Mouse (Mus musculus) neural tube, embryonic 14.5 days (tissue): ENCODE data around the gene Lpcat2. TPM values are rescaled to one million over a fixed set of nuclear protein-coding genes. Genes with fewer than 3 reads are reported as not detected.

Source experiments
- ATAC-seq: fragments of 200-750 bp; cut with Nextera tagmentation; 2 replicates; pipeline ENCODE4 v1.8.0; 2017; ENCODE audit warnings: low read depth, mild to moderate bottlenecking, moderate TSS enrichment, moderate library complexity
- H3K27ac ChIP-seq: fragments of 300-500 bp; sonication (generic); 2 replicates; pipeline ENCODE4 v1.5.1; 2014; ENCODE audit warnings: low read depth, mild to moderate bottlenecking, control low read depth, low read length, moderate library complexity, mixed read lengths
- H3K27me3 ChIP-seq: fragments of 300-500 bp; sonication (generic); 2 replicates; pipeline ENCODE4 v1.6.1; 2014; ENCODE audit warnings: low read length; ENCODE audit not compliant: control insufficient read depth, insufficient read depth
- H3K36me3 ChIP-seq: fragments of 300-500 bp; sonication (generic); 2 replicates; pipeline ENCODE4 v1.6.1; 2014; ENCODE audit warnings: low read length, mixed read lengths; ENCODE audit not compliant: control insufficient read depth, insufficient read depth
- H3K4me1 ChIP-seq: fragments of 300-500 bp; sonication (generic); 2 replicates; pipeline ENCODE4 v1.6.1; 2014; ENCODE audit warnings: low read length; ENCODE audit not compliant: control insufficient read depth, insufficient read depth
- H3K4me2 ChIP-seq: fragments of 300-500 bp; sonication (generic); 2 replicates; pipeline ENCODE4 v1.6.1; 2014; ENCODE audit warnings: mild to moderate bottlenecking, low read depth, low read length, control low read depth
- H3K4me3 ChIP-seq: fragments of 300-500 bp; sonication (generic); 2 replicates; pipeline ENCODE4 v1.5.1; 2014; ENCODE audit warnings: low read depth, low read length, control low read depth, mixed read lengths
- H3K9ac ChIP-seq: fragments of 300-500 bp; sonication (generic); replicated peaks from 2 replicates; pipeline ENCODE4 v1.6.1; 2014; ENCODE audit warnings: low read depth, mild to moderate bottlenecking, control low read depth, low read length, mixed read lengths
- H3K9me3 ChIP-seq: fragments of 300-500 bp; sonication (generic); 2 replicates; pipeline ENCODE4 v1.6.1; 2016; ENCODE audit warnings: low read length; ENCODE audit not compliant: control insufficient read depth
- WGBS: fragments of 180-500 bp; shearing (Covaris S2); extraction: QIAGEN DNeasy Blood & Tissue Kit; methylation state at CpG from one replicate; pipeline ENCODE4 v1.1.7; 2014; 5-methylcytosine and 5-hydroxymethylcytosine counted together
- polyA plus RNA-seq: library from polyadenylated mRNA; unstranded; fragments of >200 nt; fragmentation: Nextera tagmentation; extraction: Ambion mirVana; gene quantifications from 2 replicates; pipeline ENCODE4 v1.2.1, GENCODE M21; 2014

Lpcat2 gene
- 13.1 and 13.8 TPM in 2 replicates for polyA plus RNA-seq

DNA sequence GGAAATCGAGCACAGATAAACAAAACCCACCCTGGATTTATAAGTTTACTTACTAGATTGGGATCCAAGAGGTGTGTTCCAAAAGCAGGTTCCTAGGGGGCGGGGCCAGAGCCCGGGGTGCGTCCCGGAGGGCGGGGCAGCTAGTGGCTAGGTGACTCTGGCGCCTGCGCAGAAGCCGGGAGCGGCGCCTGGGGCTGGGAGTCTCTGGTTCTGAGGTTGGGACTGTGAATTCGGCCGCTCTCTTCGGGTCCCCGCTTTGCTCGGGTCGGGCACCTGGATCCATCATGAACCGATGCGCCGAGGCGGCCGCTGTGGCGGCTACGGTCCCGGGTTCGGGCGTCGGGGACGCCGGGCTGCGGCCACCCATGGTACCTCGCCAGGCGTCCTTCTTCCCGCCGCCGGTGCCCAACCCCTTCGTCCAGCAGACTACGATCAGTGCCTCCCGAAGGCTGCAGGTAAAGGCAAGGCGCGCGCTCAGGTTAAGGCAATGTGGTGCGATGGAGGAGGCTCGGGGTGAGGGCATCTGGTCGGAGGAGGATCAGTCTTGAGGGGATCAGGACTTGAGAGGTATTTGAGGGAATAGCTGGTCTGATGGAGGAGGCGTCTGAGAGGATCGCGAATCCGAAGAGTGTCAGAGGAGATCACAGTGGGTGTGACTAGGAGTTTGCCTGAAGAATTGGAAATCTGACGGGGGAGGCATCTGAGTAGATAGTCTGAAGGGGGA lies at the start of gene Lpcat2:
TSS of gene Lpcat2 (plus strand) at position 169 of the 724 bp plus-strand sequence.
- peak; percentile 68 for ATAC-seq
- Histone ChIP-seq H3K36me3 (no peaks in the 10 kb centered on the region), H3K9ac (peak within 1 kb of the TSS; percentile 64), H3K9me3 (no peaks in the 10 kb centered on the region), H3K4me1 (0 out of 2 replicates have a peak, but pooled peaks cover 2% of the 10 kb centered on the region), H3K27ac (no peak within 1 kb of the TSS), H3K4me2 (peak within 1 kb of the TSS; percentile 60), H3K27me3 (no peaks in the 10 kb centered on the region), H3K4me3 (peak within 1 kb of the TSS; percentile 56)
- WGBS: 1% methylated on average over 50 of the region's 50 CpGs

GRCm38 (mm10) chr8:92812773-92813172 lies 42.4 kb upstream of the Lpcat2 start:
- no peak for ATAC-seq
- WGBS: 82% methylated on average over 2 of the region's 2 CpGs
- no peaks in the 10 kb centered on the region for H3K9me3 ChIP-seq
- H3K4me1 ChIP-seq: no peaks in the 10 kb centered on the region
- no peak overlapping the region for H3K4me2 ChIP-seq
- H3K4me3 ChIP-seq: no peak overlapping the region
- H3K27me3 ChIP-seq: no peaks in the 10 kb centered on the region
- no peaks in the 10 kb centered on the region for H3K36me3 ChIP-seq
- no peak overlapping the region for H3K27ac ChIP-seq
- H3K9ac ChIP-seq: no peak overlapping the region

DNA sequence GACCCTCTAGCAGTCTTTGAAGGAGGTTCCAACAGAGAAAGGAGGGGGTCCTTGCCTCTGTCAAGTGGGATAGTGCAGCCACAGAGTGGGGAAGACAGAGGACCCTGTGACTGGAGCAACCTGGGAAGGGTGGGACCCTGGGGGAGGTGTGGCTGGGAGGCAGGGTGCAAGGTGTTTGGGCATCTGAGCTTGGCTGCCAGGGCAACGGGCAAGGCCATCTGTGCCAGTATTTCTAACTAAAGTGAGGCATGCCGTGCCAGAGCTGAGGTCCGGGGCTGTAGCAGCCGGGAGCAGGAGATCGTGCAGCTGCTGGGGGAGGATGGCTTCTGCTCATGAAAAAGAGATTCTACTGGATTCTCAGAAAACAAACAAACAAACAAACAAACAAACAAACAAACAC lies 39.5 kb upstream of the Lpcat2 start:
- ATAC-seq: no peak; the same call in 1 of the 2 replicates
- no peak overlapping the region for H3K4me2 ChIP-seq
- no peaks in the 10 kb centered on the region for H3K36me3 ChIP-seq
- H3K9ac ChIP-seq: no peak overlapping the region
- no peaks in the 10 kb centered on the region for H3K4me1 ChIP-seq
- no peak overlapping the region for H3K4me3 ChIP-seq
- WGBS: 57% methylated on average over 5 of the region's 5 CpGs
- H3K27ac ChIP-seq: no peak overlapping the region
- H3K9me3 ChIP-seq: no peaks in the 10 kb centered on the region
- no peaks in the 10 kb centered on the region for H3K27me3 ChIP-seq

DNA sequence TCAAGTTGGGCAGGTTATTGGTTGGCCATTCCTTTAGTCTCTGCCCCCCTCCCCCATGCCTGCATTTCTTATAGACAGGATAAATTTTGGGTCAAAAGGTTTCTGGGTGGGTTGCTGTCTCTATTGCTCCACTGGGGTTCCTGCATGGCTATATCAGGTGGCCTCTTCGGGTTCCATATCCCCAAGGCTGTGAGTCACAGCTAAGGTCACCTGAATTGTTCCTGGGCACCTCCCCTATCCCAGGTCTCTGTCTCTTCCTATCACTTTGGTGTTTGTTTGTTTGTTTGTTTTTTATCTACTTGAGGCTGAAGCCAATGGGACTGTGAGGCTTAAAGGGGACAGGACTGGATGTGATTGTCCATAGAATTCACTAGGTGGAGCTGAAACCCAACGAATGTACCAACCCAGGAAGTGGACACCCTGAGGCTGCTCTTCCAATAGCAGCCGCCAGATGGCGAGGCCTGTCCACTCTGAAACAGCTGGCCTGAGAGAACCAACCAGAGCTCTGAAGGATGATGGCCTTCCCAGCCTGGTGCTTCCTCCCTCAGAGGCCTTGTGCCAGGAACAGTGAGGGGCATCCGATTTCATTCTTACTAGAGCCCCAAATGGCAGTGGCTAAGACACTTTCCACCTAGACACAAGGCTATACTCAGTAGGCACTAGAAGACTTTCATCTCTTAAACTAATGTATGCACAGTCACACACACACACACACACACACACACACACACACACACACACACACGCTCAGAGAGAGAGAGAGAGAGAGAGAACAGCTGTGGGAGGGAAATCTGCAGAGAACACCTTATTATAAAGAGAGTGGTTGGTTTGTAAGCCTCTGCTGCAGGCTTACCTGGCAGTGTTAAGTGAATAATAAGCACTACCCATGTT lies 37.0 kb upstream of the Lpcat2 start:
- peak; percentile 90 for ATAC-seq
- Histone ChIP-seq H3K4me2 (no peak overlapping the region), H3K4me1 (no peaks in the 10 kb centered on the region), H3K9ac (no peak overlapping the region), H3K27ac (no peak overlapping the region), H3K27me3 (no peaks in the 10 kb centered on the region), H3K36me3 (no peaks in the 10 kb centered on the region), H3K9me3 (no peaks in the 10 kb centered on the region), H3K4me3 (no peak overlapping the region)
- WGBS: 22% methylated on average over 6 of the region's 6 CpGs

- no peaks in the 10 kb centered on the region for H3K9me3 ChIP-seq
Measured at GRCm38 (mm10) chr8:92821151-92821550, 34.0 kb upstream of the Lpcat2 start.

DNA sequence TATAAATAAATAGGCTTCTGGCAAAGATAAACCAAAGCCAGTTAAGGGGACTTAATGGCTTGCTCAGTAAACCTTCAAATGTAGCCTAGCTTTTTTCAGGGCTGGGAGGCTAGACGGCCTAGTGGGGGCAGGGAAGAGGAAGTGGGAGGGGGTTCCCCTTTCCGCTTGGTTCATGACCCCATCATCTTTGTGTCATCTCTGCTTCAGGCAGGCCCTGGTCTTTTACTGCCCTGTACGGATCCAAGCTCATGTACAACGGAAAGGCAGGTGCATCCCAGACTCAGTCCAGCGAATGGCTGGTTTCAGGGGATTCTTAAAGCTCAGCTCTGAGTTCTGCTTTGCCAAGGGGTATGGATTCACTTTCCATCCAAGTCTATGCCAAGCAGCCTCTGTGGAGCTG lies 32.8 kb upstream of the Lpcat2 start:
- peaks cover 5% of the 10 kb centered on the region for H3K4me1 ChIP-seq
- H3K9ac ChIP-seq: no peak overlapping the region
- no peaks in the 10 kb centered on the region for H3K36me3 ChIP-seq
- WGBS: 73% methylated on average over 5 of the region's 5 CpGs
- no peak for ATAC-seq
- no peaks in the 10 kb centered on the region for H3K27me3 ChIP-seq
- H3K9me3 ChIP-seq: no peaks in the 10 kb centered on the region
- no peak overlapping the region for H3K27ac ChIP-seq
- no peak overlapping the region for H3K4me3 ChIP-seq
- no peak overlapping the region for H3K4me2 ChIP-seq

More at GRCm38 (mm10) chr8:92821151-92821550, 34.0 kb upstream of the Lpcat2 start:
- no peak overlapping the region for H3K9ac ChIP-seq
- ATAC-seq: no peak
- H3K27me3 ChIP-seq: no peaks in the 10 kb centered on the region
- H3K27ac ChIP-seq: no peak overlapping the region
- no peaks in the 10 kb centered on the region for H3K36me3 ChIP-seq
- H3K4me1 ChIP-seq: no peaks in the 10 kb centered on the region
- H3K4me3 ChIP-seq: no peak overlapping the region
- no peak overlapping the region for H3K4me2 ChIP-seq

GRCm38 (mm10) chr8:92825991-92826390 lies 29.1 kb upstream of the Lpcat2 start:
- Histone ChIP-seq H3K4me1 (peaks cover 14% of the 10 kb centered on the region), H3K9me3 (no peaks in the 10 kb centered on the region), H3K4me2 (no peak overlapping the region), H3K27ac (no peak overlapping the region), H3K9ac (no peak overlapping the region), H3K4me3 (no peak overlapping the region), H3K27me3 (no peaks in the 10 kb centered on the region), H3K36me3 (no peaks in the 10 kb centered on the region)
- 73% methylated on average over 4 of the region's 4 CpGs for WGBS
- ATAC-seq: no peak

DNA sequence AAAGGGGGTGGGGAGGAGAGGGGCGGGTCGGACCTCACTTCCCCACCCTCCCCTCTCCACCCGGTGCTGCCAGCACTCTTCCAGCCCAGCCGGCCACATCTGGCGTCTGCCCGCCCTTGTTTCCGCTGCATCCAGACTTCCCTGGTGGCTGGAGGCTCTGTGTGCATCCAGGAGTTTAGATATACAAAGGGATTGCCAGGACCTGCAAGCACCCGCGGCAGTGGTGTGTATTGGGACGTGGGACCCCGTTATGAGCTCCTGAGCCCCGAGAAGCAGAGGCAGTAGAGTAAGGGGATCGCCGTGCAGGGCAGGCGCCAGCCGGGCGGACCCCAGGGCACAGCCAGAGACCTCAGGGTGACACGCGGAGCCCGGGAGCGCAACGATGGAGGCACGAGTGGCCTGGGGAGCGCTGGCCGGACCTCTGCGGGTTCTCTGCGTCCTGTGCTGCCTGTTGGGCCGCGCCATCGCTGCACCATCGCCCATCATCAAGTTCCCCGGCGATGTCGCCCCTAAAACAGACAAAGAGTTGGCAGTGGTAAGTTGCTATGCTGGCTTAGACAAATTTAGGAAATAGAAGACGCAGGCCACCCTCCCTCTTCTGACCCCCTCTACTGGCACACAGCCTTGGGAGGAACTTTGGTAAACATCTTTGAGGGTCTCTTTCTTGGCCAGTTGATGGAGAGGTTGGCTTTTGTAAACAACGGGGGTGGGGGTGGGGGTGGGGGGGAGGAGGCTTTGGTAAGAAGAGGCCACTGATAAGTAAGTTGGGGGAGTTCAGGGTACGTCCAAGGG lies 27.7 kb upstream of the Lpcat2 start, which contains the start of gene Mmp2:
TSS of gene Mmp2 (plus strand) at position 49 of the 792 bp plus-strand sequence.
- peak within 1 kb of the TSS; percentile 57 for H3K9ac ChIP-seq
- peak within 1 kb of the TSS; percentile 41 for H3K4me3 ChIP-seq
- no peak within 1 kb of the TSS for H3K27ac ChIP-seq
- peaks cover 14% of the 10 kb centered on the region for H3K4me1 ChIP-seq
- no peaks in the 10 kb centered on the region for H3K9me3 ChIP-seq
- no peaks in the 10 kb centered on the region for H3K27me3 ChIP-seq
- WGBS: 2% methylated on average over 35 of the region's 37 CpGs
- peak within 1 kb of the TSS; percentile 62 for H3K4me2 ChIP-seq
- peak; percentile 51; the same call in 1 of the 2 replicates for ATAC-seq
- H3K36me3 ChIP-seq: no peaks in the 10 kb centered on the region
